Mouse (Mus musculus) G1E (cell line): ENCODE measurements around the gene Arid3c.

ENCODE experiments used
- CTCF ChIP-seq: IDR thresholded peaks from 2 replicates; pipeline ENCODE4 v1.5.1; 2012; ENCODE audit warnings: low read depth, low read length, inconsistent platforms, mixed read lengths
- GATA1 ChIP-seq: IDR thresholded peaks from 2 replicates; pipeline ENCODE4 v1.6.1; 2012; ENCODE audit warnings: borderline replicate concordance, low read length, inconsistent platforms, mixed read lengths
- POLR2AphosphoS5 ChIP-seq: IDR thresholded peaks from 2 replicates; pipeline ENCODE4 v1.6.1; 2012; ENCODE audit warnings: low read depth, low read length, inconsistent platforms; ENCODE audit not compliant: insufficient replicate concordance

DNA sequence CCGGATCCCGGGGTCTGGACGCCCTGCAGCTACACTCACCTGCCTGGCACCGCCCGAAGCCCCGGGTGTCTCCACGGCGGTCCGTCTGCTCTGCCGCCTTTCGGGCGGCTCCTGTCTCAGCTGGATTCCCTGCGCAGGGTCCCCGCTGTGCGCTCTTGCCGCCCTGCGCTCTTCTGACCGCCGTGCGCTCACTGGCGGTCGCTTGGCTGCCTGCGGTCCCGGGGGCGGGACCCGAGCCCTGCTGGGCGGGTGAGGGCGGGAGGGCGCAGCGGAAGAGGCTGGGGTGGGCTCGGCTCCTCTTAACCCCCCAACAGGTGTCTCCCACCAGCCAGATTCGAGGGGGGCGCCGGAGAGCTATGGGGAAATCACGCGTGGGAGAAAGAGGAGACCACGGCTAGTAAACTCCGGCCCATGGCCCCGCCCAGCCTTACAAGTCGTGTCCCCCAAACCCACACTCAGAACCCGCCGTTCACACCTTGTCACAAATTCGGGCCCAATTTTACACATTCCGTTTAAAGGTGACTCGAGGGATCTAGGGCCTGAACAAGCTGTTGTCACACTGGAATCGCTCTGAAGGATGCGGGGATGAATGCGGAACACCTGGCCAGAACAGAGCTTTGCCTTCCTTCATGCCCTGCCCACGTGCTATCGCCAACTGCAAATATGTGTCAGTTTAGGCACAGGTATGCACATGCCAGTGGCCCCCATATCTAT lies at the start of gene Arid3c:
- no peak for TF ChIP-seq CTCF
- no peak for TF ChIP-seq POLR2AphosphoS5
- no peak for TF ChIP-seq GATA1
